Mouse (Mus musculus): Measurements from ENCODE around the gene Pld1. TPM values are rescaled to one million over a fixed set of nuclear protein-coding genes. Genes with fewer than 3 reads are reported as not detected.

Gene Pld1
- polyA plus RNA-seq, 1 experiment, result 0.20 TPM

GRCm38 (mm10) chr3:28061155-28061554 lies 122.7 kb downstream of the Pld1 start:
- TF ChIP-seq FLI1 (IDR thresholded peaks at IDR 0.05; ENCODE audit: low read length) (no peak), GATA1 (IDR thresholded peaks at IDR 0.05; ENCODE audit: borderline replicate concordance, low read length) (no peak)
- Histone ChIP-seq H3K9me3 (no peaks in the 10 kb centered on the region), H3K27me3 (replicated peaks) (no peaks in the 10 kb centered on the region), H3K4me1 (no peaks in the 10 kb centered on the region), H3K4me3 (replicated peaks) (no peak overlapping the region), H3K36me3 (replicated peaks; ENCODE audit: low read length) (no peaks in the 10 kb centered on the region)

GRCm38 (mm10) chr3:28079211-28079610 lies 140.7 kb downstream of the Pld1 start:
- TF ChIP-seq FLI1 (IDR thresholded peaks at IDR 0.05; ENCODE audit: low read length) (no peak), GATA1 (IDR thresholded peaks at IDR 0.05; ENCODE audit: borderline replicate concordance, low read length) (no peak)
- Histone ChIP-seq H3K9me3 (peaks cover 11% of the 10 kb centered on the region), H3K4me3 (replicated peaks) (no peak overlapping the region), H3K27me3 (replicated peaks) (no peaks in the 10 kb centered on the region), H3K36me3 (replicated peaks; ENCODE audit: low read length) (no peaks in the 10 kb centered on the region), H3K4me1 (no peaks in the 10 kb centered on the region)

- Histone ChIP-seq H3K9me3 (peaks cover 11% of the 10 kb centered on the region), H3K4me3 (replicated peaks) (no peak overlapping the region), H3K4me1 (no peaks in the 10 kb centered on the region), H3K27me3 (replicated peaks) (no peaks in the 10 kb centered on the region), H3K36me3 (replicated peaks; ENCODE audit: low read length) (no peaks in the 10 kb centered on the region)
- TF ChIP-seq FLI1 (IDR thresholded peaks at IDR 0.05; ENCODE audit: low read length) (no peak), GATA1 (IDR thresholded peaks at IDR 0.05; ENCODE audit: borderline replicate concordance, low read length) (no peak)
These were observed 141.6 kb downstream of the Pld1 start for GRCm38 (mm10) chr3:28080116-28080515.

- peaks cover 11% of the 10 kb centered on the region for H3K9me3 ChIP-seq
- no peaks in the 10 kb centered on the region for H3K27me3 ChIP-seq (replicated peaks)
- no peak overlapping the region for H3K4me3 ChIP-seq (replicated peaks)
- H3K36me3 ChIP-seq (replicated peaks; ENCODE audit: low read length), result no peaks in the 10 kb centered on the region
- no peak for TF ChIP-seq FLI1 (IDR thresholded peaks at IDR 0.05; ENCODE audit: low read length)
- no peak for TF ChIP-seq GATA1 (IDR thresholded peaks at IDR 0.05; ENCODE audit: borderline replicate concordance, low read length)
- no peaks in the 10 kb centered on the region for H3K4me1 ChIP-seq
These were observed 142.5 kb downstream of the Pld1 start for GRCm38 (mm10) chr3:28081012-28081411.

GRCm38 (mm10) chr3:28083218-28083617 lies 144.7 kb downstream of the Pld1 start:
- no peak overlapping the region for H3K4me3 ChIP-seq (replicated peaks)
- no peaks in the 10 kb centered on the region for H3K36me3 ChIP-seq (replicated peaks; ENCODE audit: low read length)
- no peaks in the 10 kb centered on the region for H3K4me1 ChIP-seq
- TF ChIP-seq FLI1 (IDR thresholded peaks at IDR 0.05; ENCODE audit: low read length), result no peak
- TF ChIP-seq GATA1 (IDR thresholded peaks at IDR 0.05; ENCODE audit: borderline replicate concordance, low read length), result no peak
- no peaks in the 10 kb centered on the region for H3K9me3 ChIP-seq
- H3K27me3 ChIP-seq (replicated peaks), result no peaks in the 10 kb centered on the region

GRCm38 (mm10) chr3:28084281-28084680 lies 145.8 kb downstream of the Pld1 start:
- Histone ChIP-seq H3K4me1 (no peaks in the 10 kb centered on the region), H3K27me3 (replicated peaks) (no peaks in the 10 kb centered on the region), H3K4me3 (replicated peaks) (no peak overlapping the region), H3K9me3 (no peaks in the 10 kb centered on the region), H3K36me3 (replicated peaks; ENCODE audit: low read length) (no peaks in the 10 kb centered on the region)
- no peak for TF ChIP-seq GATA1 (IDR thresholded peaks at IDR 0.05; ENCODE audit: borderline replicate concordance, low read length)
- no peak for TF ChIP-seq FLI1 (IDR thresholded peaks at IDR 0.05; ENCODE audit: low read length)

GRCm38 (mm10) chr3:28091296-28091695 lies 152.8 kb downstream of the Pld1 start:
- Histone ChIP-seq H3K9me3 (no peaks in the 10 kb centered on the region), H3K4me3 (replicated peaks) (no peak overlapping the region), H3K4me1 (no peaks in the 10 kb centered on the region), H3K36me3 (replicated peaks; ENCODE audit: low read length) (no peaks in the 10 kb centered on the region), H3K27me3 (replicated peaks) (no peaks in the 10 kb centered on the region)
- TF ChIP-seq FLI1 (IDR thresholded peaks at IDR 0.05; ENCODE audit: low read length), result no peak
- TF ChIP-seq GATA1 (IDR thresholded peaks at IDR 0.05; ENCODE audit: borderline replicate concordance, low read length), result no peak

GRCm38 (mm10) chr3:28091741-28092140 lies 153.2 kb downstream of the Pld1 start:
- TF ChIP-seq FLI1 (IDR thresholded peaks at IDR 0.05; ENCODE audit: low read length) (no peak), GATA1 (IDR thresholded peaks at IDR 0.05; ENCODE audit: borderline replicate concordance, low read length) (no peak)
- Histone ChIP-seq H3K27me3 (replicated peaks) (no peaks in the 10 kb centered on the region), H3K9me3 (no peaks in the 10 kb centered on the region), H3K4me1 (no peaks in the 10 kb centered on the region), H3K4me3 (replicated peaks) (no peak overlapping the region), H3K36me3 (replicated peaks; ENCODE audit: low read length) (no peaks in the 10 kb centered on the region)

- Histone ChIP-seq H3K9me3 (peaks cover 7% of the 10 kb centered on the region; the same call in 1 of the 2 replicates), H3K4me1 (no peaks in the 10 kb centered on the region), H3K27me3 (replicated peaks) (no peaks in the 10 kb centered on the region), H3K36me3 (replicated peaks; ENCODE audit: low read length) (no peaks in the 10 kb centered on the region), H3K4me3 (replicated peaks) (no peak overlapping the region)
- TF ChIP-seq GATA1 (IDR thresholded peaks at IDR 0.05; ENCODE audit: borderline replicate concordance, low read length) (no peak), FLI1 (IDR thresholded peaks at IDR 0.05; ENCODE audit: low read length) (no peak)
These were observed 155.3 kb downstream of the Pld1 start for GRCm38 (mm10) chr3:28093684-28094302.

GRCm38 (mm10) chr3:28095451-28095850 lies 157.0 kb downstream of the Pld1 start:
- Histone ChIP-seq H3K4me3 (replicated peaks) (no peak overlapping the region), H3K4me1 (no peaks in the 10 kb centered on the region), H3K27me3 (replicated peaks) (no peaks in the 10 kb centered on the region), H3K36me3 (replicated peaks; ENCODE audit: low read length) (no peaks in the 10 kb centered on the region), H3K9me3 (peaks cover 7% of the 10 kb centered on the region; the same call in 1 of the 2 replicates)
- TF ChIP-seq GATA1 (IDR thresholded peaks at IDR 0.05; ENCODE audit: borderline replicate concordance, low read length), result no peak
- no peak for TF ChIP-seq FLI1 (IDR thresholded peaks at IDR 0.05; ENCODE audit: low read length)

Data from megakaryocyte, embryonic 14.5 days (primary cell).